Mouse (Mus musculus): ENCODE results near the gene Tctn3.
"Not testable (repeated sequence)": the region's sequence is repeated elsewhere in the genome, so short reads cannot be mapped to it uniquely, and the experiment has no call there.

Tctn3 gene

GRCm38 (mm10) chr19:40625935-40626334 lies 13.9 kb upstream of the Tctn3 start:
- DNase-seq (ENCODE audit: low spot score in 2 of 2): no peak

- DNase-seq (ENCODE audit: low spot score in 2 of 2): not testable (repeated sequence)
Observed at GRCm38 (mm10) chr19:40621616-40622015, 9.6 kb upstream of the Tctn3 start.

GRCm38 (mm10) chr19:40616021-40616420 lies 4.0 kb upstream of the Tctn3 start:
- no peak for DNase-seq (ENCODE audit: low spot score in 2 of 2)

GRCm38 (mm10) chr19:40614811-40615210 lies 2.8 kb upstream of the Tctn3 start:
- no peak for DNase-seq (ENCODE audit: low spot score in 2 of 2)

- DNase-seq (ENCODE audit: low spot score in 2 of 2): no peak
Observed at GRCm38 (mm10) chr19:40607676-40608075, 4.4 kb downstream of the Tctn3 start.

GRCm38 (mm10) chr19:40605189-40605588 lies 6.8 kb downstream of the Tctn3 start:
- no peak for DNase-seq (ENCODE audit: low spot score in 2 of 2)

GRCm38 (mm10) chr19:40601870-40602269 lies 10.2 kb downstream of the Tctn3 start:
- no peak for DNase-seq (ENCODE audit: low spot score in 2 of 2)

GRCm38 (mm10) chr19:40600846-40601245 lies 11.2 kb downstream of the Tctn3 start:
- not testable (repeated sequence) for DNase-seq (ENCODE audit: low spot score in 2 of 2)

GRCm38 (mm10) chr19:40595831-40596230 lies 16.2 kb downstream of the Tctn3 start:
- no peak for DNase-seq (ENCODE audit: low spot score in 2 of 2)

GRCm38 (mm10) chr19:40595231-40595630 lies 16.8 kb downstream of the Tctn3 start:
- DNase-seq (ENCODE audit: low spot score in 2 of 2): no peak

- no peak for DNase-seq (ENCODE audit: low spot score in 2 of 2)
Observed at GRCm38 (mm10) chr19:40589530-40589880, 22.5 kb downstream of the Tctn3 start.

- peak; percentile 85 to 93 for DNase-seq (ENCODE audit: low spot score in 2 of 2)
Observed at GRCm38 (mm10) chr19:40588847-40589529, 23.0 kb downstream of the Tctn3 start.

GRCm38 (mm10) chr19:40588293-40588654 lies 23.8 kb downstream of the Tctn3 start, which contains the start of gene Aldh18a1:
Gene Aldh18a1, minus strand, starts transcription at chr19:40588463.
- peak; percentile 89 to 98 for DNase-seq (ENCODE audit: low spot score in 2 of 2)

- no peak for DNase-seq (ENCODE audit: low spot score in 2 of 2)
Observed at GRCm38 (mm10) chr19:40587491-40588292, 24.3 kb downstream of the Tctn3 start.

GRCm38 (mm10) chr19:40586908-40587307 lies 25.1 kb downstream of the Tctn3 start:
- no peak for DNase-seq (ENCODE audit: low spot score in 2 of 2)

GRCm38 (mm10) chr19:40581662-40582061 lies 30.4 kb downstream of the Tctn3 start:
- DNase-seq (ENCODE audit: low spot score in 2 of 2): no peak

- DNase-seq (ENCODE audit: low spot score in 2 of 2): no peak
Observed at GRCm38 (mm10) chr19:40580902-40581301, 31.1 kb downstream of the Tctn3 start.

- no peak for DNase-seq (ENCODE audit: low spot score in 2 of 2)
Observed at GRCm38 (mm10) chr19:40575438-40575837, 36.6 kb downstream of the Tctn3 start.

- no peak for DNase-seq (ENCODE audit: low spot score in 2 of 2)
Observed at GRCm38 (mm10) chr19:40570726-40571125, 41.3 kb downstream of the Tctn3 start.

GRCm38 (mm10) chr19:40567616-40568015 lies 44.4 kb downstream of the Tctn3 start:
- DNase-seq (ENCODE audit: low spot score in 2 of 2): no peak

- DNase-seq (ENCODE audit: low spot score in 2 of 2): no peak
Observed at GRCm38 (mm10) chr19:40563880-40564645, 48.0 kb downstream of the Tctn3 start.

GRCm38 (mm10) chr19:40561521-40561920 lies 50.5 kb downstream of the Tctn3 start:
- not testable (repeated sequence) for DNase-seq (ENCODE audit: low spot score in 2 of 2)
